15 mouse cellular contexts compared by ENCODE assay signal in genomic region chr3:157371509-157371908, GRCm38 (mm10).
"Had no signal": no experiment of that assay in that cellular context is flagged by ENCODE, and none has a peak within 500 bp of the region (broad histone marks: within the 10 kb centered on the region; RNA-seq: fewer than 3 reads in every experiment).

No protein-coding gene starts in this region.

- H3K27ac ChIP-seq: neural tube, embryonic 15.5 days; stomach, embryonic 15.5 days; stomach, postnatal 0 days had no signal

- H3K4me3 ChIP-seq: neural tube, embryonic 15.5 days; stomach, embryonic 15.5 days had no signal

- DNase-seq: retina, postnatal 1 day; right cerebral cortex, adult 18-20 months; right cerebral cortex, postnatal 14 days; right cerebral cortex, postnatal 25 days; right cerebral cortex, postnatal 4 days; spleen, adult 18-20 months; thymus, adult 18-20 months; thymus, adult 2 months; thymus, postnatal 14 days; thymus, postnatal 25 days; thymus, postnatal 36 days; thymus, postnatal 4 days had no signal

- H3K9ac ChIP-seq: neural tube, embryonic 15.5 days; stomach, embryonic 15.5 days had no signal

- H3K36me3 ChIP-seq: neural tube, embryonic 15.5 days; stomach, embryonic 15.5 days had no signal

- H3K4me2 ChIP-seq: neural tube, embryonic 15.5 days; stomach, embryonic 15.5 days had no signal

- H3K4me1 ChIP-seq: neural tube, embryonic 15.5 days; stomach, embryonic 15.5 days had no signal

- H3K9me3 ChIP-seq: neural tube, embryonic 15.5 days; stomach, embryonic 15.5 days had no signal

- H3K27me3 ChIP-seq: neural tube, embryonic 15.5 days; stomach, embryonic 15.5 days had no signal
